9 mouse cellular contexts compared by ENCODE assay signal in the genomic region with DNA sequence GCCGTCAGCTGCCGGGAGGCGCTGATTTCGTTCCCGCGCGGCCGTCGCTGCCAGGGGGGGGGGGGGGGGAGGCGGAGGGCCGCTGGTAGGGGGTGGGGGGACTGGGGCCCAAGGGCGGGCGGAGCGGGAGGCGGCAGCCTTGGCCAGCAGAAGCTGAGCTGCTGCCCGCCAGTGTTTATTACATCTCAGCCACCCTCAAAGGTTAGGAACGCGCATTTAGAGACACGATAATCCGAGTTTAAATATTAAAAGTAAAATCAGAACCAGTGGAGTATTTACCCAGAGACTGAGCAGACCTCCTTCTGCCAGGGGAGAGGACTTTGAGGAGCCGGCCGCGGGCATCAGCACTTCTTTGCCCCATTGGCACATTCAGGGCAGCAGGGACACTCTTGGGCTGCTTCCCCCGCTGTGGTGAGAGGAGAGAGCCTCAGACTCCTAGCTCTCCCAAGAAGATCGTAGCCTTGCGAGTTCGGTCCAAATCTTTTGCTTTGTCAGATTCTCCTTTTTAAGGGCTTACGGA. TPM values are rescaled to one million over a fixed set of nuclear protein-coding genes. Genes with fewer than 3 reads are reported as not detected.
A peak's percentile ranks its signal among the peaks of the same experiment; 100 is the strongest.
DNase-seq lines count a peak whose midpoint lies in the region; ATAC-seq lines count a peak whose summit lies in the region.
"Had no signal": no experiment of that assay in that cellular context is flagged by ENCODE, and none has a peak within 500 bp of the region (broad histone marks: within the 10 kb centered on the region; RNA-seq: fewer than 3 reads in every experiment).

No protein-coding gene starts in this region.

- WGBS in liver, embryonic 12.5 days (ENCODE audit: insufficient replicate concordance), result 1% methylated on average over 16 of the region's 28 CpGs
- 2% methylated on average over 16 of the region's 28 CpGs for WGBS in hindbrain, embryonic 15.5 days
- under 1% methylated on average over 15 of the region's 28 CpGs for WGBS in neural tube, embryonic 13.5 days

- no peak overlapping the region for H3K9ac ChIP-seq in liver, embryonic 12.5 days
- H3K9ac ChIP-seq in hindbrain, embryonic 15.5 days, result peak overlapping the region; percentile 49
- H3K9ac ChIP-seq in neural tube, embryonic 13.5 days, result peak overlapping the region; percentile 75

- H3K4me1 ChIP-seq in liver, embryonic 12.5 days, result no peaks in the 10 kb centered on the region
- peaks cover 41% of the 10 kb centered on the region for H3K4me1 ChIP-seq in hindbrain, embryonic 15.5 days (replicated peaks)
- peaks cover 52% of the 10 kb centered on the region for H3K4me1 ChIP-seq in neural tube, embryonic 13.5 days (replicated peaks)

- peaks cover 84% of the 10 kb centered on the region for H3K27me3 ChIP-seq in liver, embryonic 12.5 days (replicated peaks)
- no peaks in the 10 kb centered on the region for H3K27me3 ChIP-seq in hindbrain, embryonic 15.5 days
- H3K27me3 ChIP-seq in neural tube, embryonic 13.5 days, result peaks cover 16% of the 10 kb centered on the region

- no peak overlapping the region for H3K4me3 ChIP-seq in liver, embryonic 12.5 days
- peak overlapping the region; percentile 44 for H3K4me3 ChIP-seq in hindbrain, embryonic 15.5 days
- H3K4me3 ChIP-seq in neural tube, embryonic 13.5 days, result peak overlapping the region; percentile 87

- ATAC-seq in liver, embryonic 12.5 days, result no peak
- peak; percentile 40 for ATAC-seq in hindbrain, embryonic 15.5 days (ENCODE audit: low FRiP score, low read depth)
- peak; percentile 33; the same call in 1 of the 2 replicates for ATAC-seq in neural tube, embryonic 13.5 days (ENCODE audit: low read depth)
- ATAC-seq in megakaryocyte-erythroid progenitor cell, adult 5-6 weeks (replicated peaks; ENCODE audit: low FRiP score, low TSS enrichment, poor library complexity, severe bottlenecking), result no peak

- no peaks in the 10 kb centered on the region for H3K9me3 ChIP-seq in liver, embryonic 12.5 days (replicated peaks)
- H3K9me3 ChIP-seq in hindbrain, embryonic 15.5 days, result no peaks in the 10 kb centered on the region
- no peaks in the 10 kb centered on the region for H3K9me3 ChIP-seq in neural tube, embryonic 13.5 days

- no peak overlapping the region for H3K27ac ChIP-seq in liver, embryonic 12.5 days
- peak overlapping the region; percentile 83 for H3K27ac ChIP-seq in hindbrain, embryonic 15.5 days (replicated peaks)
- H3K27ac ChIP-seq in neural tube, embryonic 13.5 days (replicated peaks), result peak overlapping the region; percentile 87

- DNase-seq in cerebellum, postnatal 10 days, result peak; percentile 55 to 56
- no peak for DNase-seq in cerebellum, adult 11-12 months
- no peak for DNase-seq in liver
- DNase-seq in layer of hippocampus, adult 9-11 months, result no peak

- H3K4me2 ChIP-seq in liver, embryonic 12.5 days, result peak overlapping the region; percentile 44
- peak overlapping the region; percentile 96 for H3K4me2 ChIP-seq in hindbrain, embryonic 15.5 days
- peak overlapping the region; percentile 97 for H3K4me2 ChIP-seq in neural tube, embryonic 13.5 days

- no peaks in the 10 kb centered on the region for H3K36me3 ChIP-seq in liver, embryonic 12.5 days
- H3K36me3 ChIP-seq in hindbrain, embryonic 15.5 days, result no peaks in the 10 kb centered on the region
- no peaks in the 10 kb centered on the region for H3K36me3 ChIP-seq in neural tube, embryonic 13.5 days

RNA-seq across cellular contexts. Expression of gene Pou3f2, which starts 10.4 kb away (rescaled TPM):
- polyA plus RNA-seq in liver, embryonic 12.5 days (2016; fragmentation: Nextera tagmentation; extraction: Ambion mirVana), result not detected in 2 replicates
- polyA plus RNA-seq in hindbrain, embryonic 15.5 days (2015; fragmentation: Nextera tagmentation; extraction: Ambion mirVana), result 21.0 and 33.1 TPM in 2 replicates
- 20.8 and 25.0 TPM in 2 replicates for polyA plus RNA-seq in neural tube, embryonic 13.5 days (2015; fragmentation: Nextera tagmentation; extraction: Ambion mirVana)
- total RNA-seq in megakaryocyte-erythroid progenitor cell, adult 5-6 weeks (2014; fragmentation: Nextera tagmentation), result not detected in 2 replicates
- not detected in 2 replicates for total RNA-seq in megakaryocyte-erythroid progenitor cell, adult 5-6 weeks (2017)
- total RNA-seq: common myeloid progenitor, adult 5-6 weeks had no signal

Comparison
In these comparisons a context has a peak if more than half of its experiments do, and no peak if none do; other contexts are left out.
1. DNase-seq: peak in cerebellum, postnatal 10 days (2 of 2); none in cerebellum, adult 11-12 months (single experiment), liver (single experiment) and layer of hippocampus, adult 9-11 months (single experiment).
2. ATAC-seq: peak in hindbrain, embryonic 15.5 days (single experiment) and neural tube, embryonic 13.5 days (single experiment); none in liver, embryonic 12.5 days (single experiment) and megakaryocyte-erythroid progenitor cell, adult 5-6 weeks (single experiment).
3. H3K4me2 ChIP-seq: peak in every context shown above with its lines; median percentile 97 in neural tube, embryonic 13.5 days; 96 in hindbrain, embryonic 15.5 days; 44 in liver, embryonic 12.5 days.
4. RNA of gene Pou3f2, which starts 10.4 kb away (polyA plus RNA-seq): 21.0 to 33.1 TPM in hindbrain, embryonic 15.5 days and 20.8 to 25.0 TPM in neural tube, embryonic 13.5 days; not detected in liver, embryonic 12.5 days; every median in the first group is over 10 times any median in the second.